Mouse (Mus musculus): Measurements from ENCODE around the gene Trmt10a. TPM values are rescaled to one million over a fixed set of nuclear protein-coding genes. Genes with fewer than 3 reads are reported as not detected.

The Trmt10a gene
- total and polyA plus RNA-seq, 3 experiments: 9.7 to 18.1 TPM; not detected in 1

GRCm38 (mm10) chr3:138142733-138143314 lies 424 bp upstream of the Trmt10a start:
- TF ChIP-seq CHD1 (IDR thresholded peaks at IDR 0.05; ENCODE audit: low read depth, low read length) (peak; percentile 96), TAL1 (IDR thresholded peaks at IDR 0.05; ENCODE audit: low read length) (no peak), KAT2A (conservative IDR thresholded peaks at IDR 0.05; ENCODE audit: low read depth, low read length) (no peak), ZNF384 (IDR thresholded peaks at IDR 0.05; ENCODE audit: low read depth, low read length) (peak; percentile 13; the same call in 1 of the 2 replicates), HCFC1 (IDR thresholded peaks at IDR 0.05; ENCODE audit: low read depth, low read length) (no peak; the same call in 1 of the 2 replicates), ELF1 (IDR thresholded peaks at IDR 0.05; ENCODE audit: low read depth, low read length) (no peak), MAZ (IDR thresholded peaks at IDR 0.05; ENCODE audit: low read depth, low read length) (no peak), MYC (IDR thresholded peaks at IDR 0.05; ENCODE audit: low read depth, low read length) (no peak), EP300 (IDR thresholded peaks at IDR 0.05; ENCODE audit: low read depth in 1 of 2, low read length in 2 of 2) (peak in 1 of 2 experiments; percentile 25; a peak in 1 of 4 replicates)
- peak overlapping the region; percentile 94 for H3K9ac ChIP-seq (ENCODE audit: control insufficient read depth, low read depth, low read length, poor library complexity, severe bottlenecking)
- no peaks in the 10 kb centered on the region for H3K9me3 ChIP-seq (replicated peaks; ENCODE audit: insufficient read depth, low read length)
- H3K27me3 ChIP-seq (ENCODE audit: control insufficient read depth in 1 of 2, insufficient read depth in 2 of 2, low read length in 2 of 2): no peaks in the 10 kb centered on the region
- peak overlapping the region; percentile 100 for H3K27ac ChIP-seq (ENCODE audit: control insufficient read depth, low read depth, low read length)
- H3K4me1 ChIP-seq (ENCODE audit: control insufficient read depth in 1 of 2, insufficient read depth in 2 of 2, low read length in 2 of 2): no peaks in the 10 kb centered on the region
- peaks cover 0 to 8% of the 10 kb centered on the region in 2 experiments; a peak in 2 of 4 replicates for H3K36me3 ChIP-seq (ENCODE audit: control insufficient read depth in 1 of 2, insufficient read depth in 2 of 2, low read length in 2 of 2)
- peaks cover 8% of the 10 kb centered on the region; the same call in 1 of the 2 replicates for H3K79me2 ChIP-seq (ENCODE audit: control insufficient read depth, insufficient read depth, low read length, poor library complexity)
- H3K4me3 ChIP-seq (ENCODE audit: control insufficient read depth in 1 of 2, insufficient read depth in 1 of 2, low read depth in 2 of 2, low read length in 2 of 2): peak overlapping the region; percentile 78 to 95
- no peak for DNase-seq (ENCODE audit: low read depth, low spot score)

GRCm38 (mm10) chr3:138144060-138144641 lies 903 bp downstream of the Trmt10a start:
- H3K79me2 ChIP-seq (ENCODE audit: control insufficient read depth, insufficient read depth, low read length, poor library complexity): peaks cover 8% of the 10 kb centered on the region; the same call in 1 of the 2 replicates
- H3K4me1 ChIP-seq (ENCODE audit: control insufficient read depth in 1 of 2, insufficient read depth in 2 of 2, low read length in 2 of 2): no peaks in the 10 kb centered on the region
- H3K27me3 ChIP-seq (ENCODE audit: control insufficient read depth in 1 of 2, insufficient read depth in 2 of 2, low read length in 2 of 2): no peaks in the 10 kb centered on the region
- DNase-seq (ENCODE audit: low read depth, low spot score): no peak
- H3K9ac ChIP-seq (ENCODE audit: control insufficient read depth, low read depth, low read length, poor library complexity, severe bottlenecking): peak overlapping the region; percentile 98
- H3K27ac ChIP-seq (ENCODE audit: control insufficient read depth, low read depth, low read length): peak overlapping the region; percentile 98
- H3K36me3 ChIP-seq (ENCODE audit: control insufficient read depth in 1 of 2, insufficient read depth in 2 of 2, low read length in 2 of 2): peaks cover 3 to 8% of the 10 kb centered on the region in 2 experiments
- H3K9me3 ChIP-seq (replicated peaks; ENCODE audit: insufficient read depth, low read length): no peaks in the 10 kb centered on the region
- no peak for TF ChIP-seq CTCF (IDR thresholded peaks at IDR 0.05 in 2 of 3, conservative IDR thresholded peaks at IDR 0.05 in 1 of 3; ENCODE audit: control insufficient read depth in 1 of 3, insufficient read depth in 1 of 3, low read depth in 2 of 3, low read length in 3 of 3, poor library complexity in 1 of 3, severe bottlenecking in 1 of 3)
- TF ChIP-seq MEF2A (IDR thresholded peaks at IDR 0.05; ENCODE audit: extremely low read depth, insufficient replicate concordance, low read depth, low read length, poor library complexity, severe bottlenecking): no peak
- peak; percentile 98 for TF ChIP-seq CHD1 (IDR thresholded peaks at IDR 0.05; ENCODE audit: low read depth, low read length)
- 0 out of 2 replicates have a peak, but pooled peaks have one; percentile 33 for TF ChIP-seq MAZ (IDR thresholded peaks at IDR 0.05; ENCODE audit: low read depth, low read length)
- TF ChIP-seq TCF12 (IDR thresholded peaks at IDR 0.05; ENCODE audit: low read depth, low read length): 0 out of 2 replicates have a peak, but pooled peaks have one; percentile 9
- peak overlapping the region; percentile 81 to 89 for H3K4me3 ChIP-seq (ENCODE audit: control insufficient read depth in 1 of 2, insufficient read depth in 1 of 2, low read depth in 2 of 2, low read length in 2 of 2)

Measured in MEL (cell line).